ENCODE assay signal across 24 mouse cellular contexts in the genomic region with DNA sequence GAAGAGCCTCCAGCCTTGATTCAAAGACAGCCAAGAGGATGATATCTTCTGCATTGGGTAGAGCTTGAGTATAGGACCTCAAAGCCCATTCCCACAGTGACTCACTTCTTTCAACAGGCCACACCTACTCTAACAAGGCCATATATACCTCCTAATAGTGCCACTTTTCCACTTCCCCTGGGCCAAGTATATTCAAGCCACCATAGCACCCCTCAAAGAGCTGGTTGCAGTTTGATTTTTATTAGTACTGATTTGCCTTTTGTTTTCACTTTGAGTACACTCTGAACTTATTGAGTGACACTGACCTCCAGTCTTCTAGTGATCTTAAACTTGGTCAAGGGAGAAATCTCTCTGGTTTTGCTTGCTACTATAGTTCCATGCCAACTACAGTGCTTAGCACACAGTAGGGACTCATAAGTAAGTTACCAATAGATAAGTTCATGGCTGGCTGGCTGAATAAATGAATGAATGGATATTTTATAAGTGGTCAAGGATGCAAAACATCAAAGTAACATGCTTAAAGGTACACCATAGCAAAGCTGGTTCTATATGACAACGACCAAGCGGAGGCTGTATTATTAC.
DNase-seq lines count a peak whose midpoint lies in the region; ATAC-seq and TF ChIP-seq lines count a peak whose summit lies in the region.
"Had no signal": no experiment of that assay in that cellular context is flagged by ENCODE, and none has a peak within 500 bp of the region (broad histone marks: within the 10 kb centered on the region; RNA-seq: fewer than 3 reads in every experiment).

No protein-coding gene starts in this region.

- peak; percentile 38; the same call in 1 of the 2 replicates for TF ChIP-seq POLR2A in CH12.LX (IDR thresholded peaks at IDR 0.05; ENCODE audit: low read depth, low read length)
- TF ChIP-seq POLR2A in bone marrow, adult 2 months (IDR thresholded peaks at IDR 0.05; ENCODE audit: borderline replicate concordance, control insufficient read depth, low read depth, low read length) = no peak

- DNase-seq in heart, postnatal 10 days = no peak
- peak; percentile 66 for DNase-seq in CH12.LX (ENCODE audit: extremely low read depth)
- DNase-seq in kidney, adult 8-10 months = no peak
- no peak for DNase-seq in kidney, postnatal 4 days
- DNase-seq: adrenal gland, postnatal 36 days; cerebellum, adult 11-12 months; cerebellum, postnatal 10 days; heart, postnatal 4 days; kidney, adult 2 months; kidney, postnatal 10 days; layer of hippocampus, postnatal 36 days; lung, embryonic 14.5 days; lung, postnatal 36 days; right cerebral cortex, postnatal 14 days had no signal

- no peaks in the 10 kb centered on the region for H3K36me3 ChIP-seq in heart, embryonic 12.5 days
- no peaks in the 10 kb centered on the region for H3K36me3 ChIP-seq in CH12.LX (replicated peaks in 1 of 2; ENCODE audit: control insufficient read depth in 1 of 2, insufficient read depth in 1 of 2, low read length in 1 of 2)
- H3K36me3 ChIP-seq in liver, embryonic 16.5 days (ENCODE audit: control insufficient read depth, insufficient read depth) = no peaks in the 10 kb centered on the region
- H3K36me3 ChIP-seq: embryonic facial prominence, embryonic 10.5 days; limb, embryonic 13.5 days; midbrain, embryonic 15.5 days; neural tube, embryonic 12.5 days had no signal

- no peaks in the 10 kb centered on the region for H3K79me2 ChIP-seq in CH12.LX (replicated peaks; ENCODE audit: control insufficient read depth, extremely low read depth, insufficient read depth, poor library complexity, severe bottlenecking)

- no peak for ATAC-seq in heart, embryonic 12.5 days (ENCODE audit: insufficient number of reproducible peaks, low FRiP score)
- no peak for ATAC-seq in liver, embryonic 16.5 days (ENCODE audit: low read depth)
- ATAC-seq: forebrain, embryonic 13.5 days; inflammation-experienced regulatory T-cells, adult 6 months; midbrain, embryonic 15.5 days had no signal

- in situ Hi-C loops in CH12.LX (cut with MboI; ENCODE audit: low pct_ligation_motif_present, low pct_unique_long_range_greater_than_20kb, low sequenced_read_pairs) = no loop called here

- no peak overlapping the region for H3K4me3 ChIP-seq in heart, embryonic 12.5 days
- no peak overlapping the region for H3K4me3 ChIP-seq in CH12.LX (replicated peaks in 1 of 3; ENCODE audit: low read depth in 2 of 3, low read length in 2 of 3, poor library complexity in 1 of 3)
- H3K4me3 ChIP-seq in bone marrow, adult 2 months (replicated peaks; ENCODE audit: control insufficient read depth, low read depth, low read length) = no peak overlapping the region
- H3K4me3 ChIP-seq in liver, embryonic 16.5 days (ENCODE audit: low read depth, low read length) = peak overlapping the region; percentile 18; the same call in 1 of the 2 replicates
- H3K4me3 ChIP-seq: embryonic facial prominence, embryonic 10.5 days; forebrain, embryonic 13.5 days; limb, embryonic 13.5 days; midbrain, embryonic 15.5 days; neural tube, embryonic 12.5 days had no signal

- H3K4me1 ChIP-seq in heart, embryonic 12.5 days (replicated peaks) = peaks cover 42% of the 10 kb centered on the region
- peaks cover 48 to 80% of the 10 kb centered on the region in 2 experiments for H3K4me1 ChIP-seq in CH12.LX (ENCODE audit: control insufficient read depth in 1 of 2, insufficient read depth in 2 of 2)
- peaks cover 4% of the 10 kb centered on the region for H3K4me1 ChIP-seq in bone marrow, adult 2 months (ENCODE audit: control insufficient read depth, insufficient read depth, low read length)
- H3K4me1 ChIP-seq in liver, embryonic 16.5 days (ENCODE audit: control insufficient read depth, low read depth, low read length) = peaks cover 75% of the 10 kb centered on the region

- 69% methylated on average over 2 of the region's 2 CpGs for WGBS in heart, embryonic 12.5 days
- 56% methylated on average over 2 of the region's 2 CpGs for WGBS in bone marrow, adult 2 months
- 25% methylated on average over 2 of the region's 2 CpGs for WGBS in liver, embryonic 16.5 days (ENCODE audit: insufficient replicate concordance)

- H3K4me2 ChIP-seq in heart, embryonic 12.5 days = no peak overlapping the region
- peak overlapping the region; percentile 92; the same call in 1 of the 2 replicates for H3K4me2 ChIP-seq in CH12.LX (ENCODE audit: insufficient read depth, low read depth, poor library complexity, severe bottlenecking)
- H3K4me2 ChIP-seq in liver, embryonic 16.5 days (ENCODE audit: low read depth, low read length) = peak overlapping the region; percentile 49
- H3K4me2 ChIP-seq: forebrain, embryonic 13.5 days; hindbrain, embryonic 14.5 days; limb, embryonic 13.5 days; midbrain, embryonic 15.5 days; neural tube, embryonic 12.5 days had no signal

- no peaks in the 10 kb centered on the region for H3K9me3 ChIP-seq in heart, embryonic 12.5 days (replicated peaks)
- no peaks in the 10 kb centered on the region for H3K9me3 ChIP-seq in CH12.LX (replicated peaks; ENCODE audit: low read length)
- no peaks in the 10 kb centered on the region for H3K9me3 ChIP-seq in liver, embryonic 16.5 days (replicated peaks; ENCODE audit: control insufficient read depth, low read length)
- H3K9me3 ChIP-seq: embryonic facial prominence, embryonic 10.5 days; forebrain, embryonic 13.5 days; limb, embryonic 13.5 days; midbrain, embryonic 15.5 days; neural tube, embryonic 12.5 days had no signal

- dilution Hi-C loops in CH12.LX (cut with MboI; ENCODE audit: extremely low pct_ligation_motif_present, extremely low pct_unique_long_range_greater_than_20kb, low sequenced_read_pairs) = no loop called here

- H3K27ac ChIP-seq in heart, embryonic 12.5 days (ENCODE audit: poor library complexity, severe bottlenecking) = peak overlapping the region; percentile 37
- H3K27ac ChIP-seq in CH12.LX (ENCODE audit: insufficient read depth, low read depth) = peak overlapping the region; percentile 100
- peak overlapping the region; percentile 77; the same call in 1 of the 2 replicates for H3K27ac ChIP-seq in bone marrow, adult 2 months (ENCODE audit: control insufficient read depth, insufficient read depth, low read depth, low read length, poor library complexity)
- peak overlapping the region; percentile 99 for H3K27ac ChIP-seq in liver, embryonic 16.5 days (ENCODE audit: low read length)
- H3K27ac ChIP-seq: embryonic facial prominence, embryonic 10.5 days; forebrain, embryonic 13.5 days; hindbrain, embryonic 14.5 days; limb, embryonic 13.5 days; midbrain, embryonic 15.5 days; neural tube, embryonic 12.5 days had no signal

- TF ChIP-seq EP300 in CH12.LX (IDR thresholded peaks at IDR 0.05; ENCODE audit: low read length) = peak; percentile 54; the same call in 1 of the 2 replicates

- TF ChIP-seq RAD21 in CH12.LX (IDR thresholded peaks at IDR 0.05; ENCODE audit: low read depth, low read length) = no peak

- peaks cover 16% of the 10 kb centered on the region for H3K27me3 ChIP-seq in heart, embryonic 12.5 days (replicated peaks)
- no peaks in the 10 kb centered on the region for H3K27me3 ChIP-seq in CH12.LX (replicated peaks)
- H3K27me3 ChIP-seq in liver, embryonic 16.5 days (ENCODE audit: control insufficient read depth, insufficient read depth, low read depth, low read length) = no peaks in the 10 kb centered on the region
- H3K27me3 ChIP-seq: forebrain, embryonic 13.5 days; limb, embryonic 13.5 days; midbrain, embryonic 15.5 days; neural tube, embryonic 12.5 days had no signal

- no peak overlapping the region for H3K9ac ChIP-seq in heart, embryonic 12.5 days
- H3K9ac ChIP-seq in CH12.LX (ENCODE audit: insufficient read depth, low read depth) = peak overlapping the region; percentile 72; the same call in 1 of the 2 replicates
- H3K9ac ChIP-seq in liver, embryonic 16.5 days (ENCODE audit: low read depth, low read length) = peak overlapping the region; percentile 29
- H3K9ac ChIP-seq: forebrain, embryonic 13.5 days; hindbrain, embryonic 14.5 days; limb, embryonic 13.5 days; lung, embryonic 14.5 days; midbrain, embryonic 15.5 days; neural tube, embryonic 12.5 days had no signal

- no peak for TF ChIP-seq CTCF in CH12.LX (conservative IDR thresholded peaks at IDR 0.05 in 1 of 2, IDR thresholded peaks at IDR 0.05 in 1 of 2; ENCODE audit: low read depth in 2 of 2, low read length in 2 of 2)
- TF ChIP-seq CTCF in bone marrow, adult 2 months (IDR thresholded peaks at IDR 0.05; ENCODE audit: control insufficient read depth, insufficient read depth, low read length) = no peak

- intact Hi-C loops in heart, postnatal 10 days (cut with DNase I) = no loop called here

TF ChIP-seq in CH12.LX, 34 proteins besides CTCF, POLR2A, EP300 and RAD21:
- peak; percentile 41; the same call in 1 of the 2 replicates for TF ChIP-seq TCF12 (IDR thresholded peaks at IDR 0.05; ENCODE audit: low read depth, low read length)
- no peak for TF ChIP-seq ZNF384 (IDR thresholded peaks at IDR 0.05; ENCODE audit: low read depth, low read length)
- peak; percentile 87 for TF ChIP-seq ZKSCAN1 (IDR thresholded peaks at IDR 0.05; ENCODE audit: borderline replicate concordance, low read depth, low read length)
- TF ChIP-seq HCFC1 (IDR thresholded peaks at IDR 0.05; ENCODE audit: low read depth, low read length) = no peak
- peak; percentile 59 for TF ChIP-seq JUND (conservative IDR thresholded peaks at IDR 0.05; ENCODE audit: low read depth, low read length)
- TF ChIP-seq CHD1 (IDR thresholded peaks at IDR 0.05; ENCODE audit: low read depth, low read length) = no peak
- no peak for TF ChIP-seq MAX (IDR thresholded peaks at IDR 0.05; ENCODE audit: low read length)
- peak; percentile 94 for TF ChIP-seq TBP (conservative IDR thresholded peaks at IDR 0.05; ENCODE audit: low read depth, low read length)
- peak; percentile 87 for TF ChIP-seq IRF4 (IDR thresholded peaks at IDR 0.05; ENCODE audit: low read depth, low read length)
- TF ChIP-seq ELF1 (IDR thresholded peaks at IDR 0.05; ENCODE audit: low read depth, low read length) = no peak
- TF ChIP-seq ETS1 (conservative IDR thresholded peaks at IDR 0.05; ENCODE audit: low read depth, low read length) = peak; percentile 60
- peak; percentile 55 for TF ChIP-seq BHLHE40 (IDR thresholded peaks at IDR 0.05; ENCODE audit: low read depth, low read length)
- peak; percentile 58 for TF ChIP-seq JUN (IDR thresholded peaks at IDR 0.05; ENCODE audit: insufficient read depth, low read depth, low read length)
- TF ChIP-seq MYC (IDR thresholded peaks at IDR 0.05; ENCODE audit: low read depth, low read length) = 0 out of 2 replicates have a peak, but pooled peaks have one; percentile 27
- no peak for TF ChIP-seq UBTF (IDR thresholded peaks at IDR 0.05; ENCODE audit: low read depth, low read length)

Comparison
In these comparisons a context has a peak if more than half of its experiments do, and no peak if none do; other contexts are left out.
1. H3K27ac ChIP-seq: peak in every context shown above with its lines; median percentile 100 in CH12.LX; 99 in liver, embryonic 16.5 days; 77 in bone marrow, adult 2 months; 37 in heart, embryonic 12.5 days.